Mouse (Mus musculus) forebrain, postnatal 0 days (tissue): Measurements from ENCODE around the gene Adamts2. TPM values are rescaled to one million over a fixed set of nuclear protein-coding genes. Genes with fewer than 3 reads are reported as not detected.

Experiments used
- ATAC-seq: fragments of 200-750 bp; cut with Nextera tagmentation; 2 replicates; pipeline ENCODE4 v1.8.0; 2017; ENCODE audit warnings: mild to moderate bottlenecking, moderate library complexity
- DNase-seq: peaks from one replicate; pipeline ENCODE4 v3.0.0-alpha.2; 2015
- H3K27ac ChIP-seq: fragments of 300-500 bp; sonication (generic); 2 replicates; pipeline ENCODE4 v1.5.1; 2014; ENCODE audit warnings: low read depth, mild to moderate bottlenecking, antibody characterized with exemption, low read length, moderate library complexity, mixed read lengths
- H3K27me3 ChIP-seq: fragments of 300-500 bp; sonication (generic); 2 replicates; pipeline ENCODE4 v1.6.1; 2014; ENCODE audit warnings: mild to moderate bottlenecking, low read length, mixed read lengths; ENCODE audit not compliant: insufficient read depth
- H3K36me3 ChIP-seq: fragments of 300-500 bp; sonication (generic); 2 replicates; pipeline ENCODE4 v1.6.1; 2014; ENCODE audit warnings: mild to moderate bottlenecking, moderate library complexity; ENCODE audit not compliant: insufficient read depth
- H3K4me1 ChIP-seq: fragments of 300-500 bp; sonication (generic); 2 replicates; pipeline ENCODE4 v1.6.1; 2014; ENCODE audit warnings: antibody characterized with exemption; ENCODE audit not compliant: insufficient read depth
- H3K4me2 ChIP-seq: fragments of 300-500 bp; sonication (generic); 2 replicates; pipeline ENCODE4 v1.6.1; 2014; ENCODE audit warnings: low read depth, mild to moderate bottlenecking, moderate library complexity
- H3K4me3 ChIP-seq: fragments of 300-500 bp; sonication (generic); 2 replicates; pipeline ENCODE4 v1.5.1; 2014; ENCODE audit warnings: low read depth, low read length, mixed read lengths
- H3K9ac ChIP-seq: fragments of 300-500 bp; sonication (generic); 2 replicates; pipeline ENCODE4 v1.6.1; 2014; ENCODE audit warnings: mild to moderate bottlenecking
- H3K9me3 ChIP-seq: fragments of 300-500 bp; sonication (generic); 2 replicates; pipeline ENCODE4 v1.6.1; 2016; ENCODE audit warnings: low read length
- CTCF ChIP-seq: sonication (generic); IDR thresholded peaks from 2 replicates; pipeline ENCODE4 v1.5.1; 2016; ENCODE audit warnings: antibody characterized with exemption, control low read depth, low read depth
- WGBS: fragments of 180-500 bp; shearing (Covaris S2); extraction: QIAGEN DNeasy Blood & Tissue Kit; methylation state at CpG from one replicate; pipeline ENCODE4 v1.1.7; 2014; 5-methylcytosine and 5-hydroxymethylcytosine counted together
- polyA plus RNA-seq: library from polyadenylated mRNA; unstranded; fragments of >200 nt; fragmentation: Nextera tagmentation; extraction: Ambion mirVana; gene quantifications from 2 replicates; pipeline ENCODE4 v1.2.1, GENCODE M21; 2015
- total RNA-seq: library from RNA; depleted of rRNA; stranded (reverse); fragments of >200 nt; gene quantifications from 2 replicates; pipeline ENCODE4 v1.2.3, GENCODE M21; 2014

Adamts2 gene
- total and polyA plus RNA-seq, 2 experiments from 2014 or later: 4.4 to 13.1 TPM

DNA sequence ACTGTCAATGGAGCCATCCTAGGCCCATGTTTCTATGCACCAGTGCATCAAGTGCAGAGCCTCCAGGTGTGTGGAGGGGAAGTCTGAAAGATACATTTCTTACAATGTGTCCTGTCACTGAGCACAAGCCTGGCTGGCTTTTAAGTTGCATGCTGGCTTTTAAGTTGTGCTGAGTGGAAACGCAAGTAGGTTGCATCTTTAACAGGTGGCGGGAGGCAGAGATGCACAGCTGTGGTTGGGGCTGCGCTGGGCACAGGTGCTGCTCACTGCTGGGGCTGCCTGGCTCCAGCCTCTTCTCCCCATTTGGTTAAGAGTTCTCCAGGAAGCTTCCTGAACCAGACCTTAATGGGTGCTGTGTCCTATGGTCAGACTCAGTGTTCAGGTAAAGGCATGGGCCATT, 21.9 kb downstream of the Adamts2 start:
- DNase-seq: no peak
- no peak for TF ChIP-seq CTCF
- Histone ChIP-seq H3K4me1 (no peaks in the 10 kb centered on the region), H3K9me3 (no peaks in the 10 kb centered on the region), H3K27ac (no peak overlapping the region), H3K36me3 (no peaks in the 10 kb centered on the region), H3K9ac (no peak overlapping the region), H3K4me3 (no peak overlapping the region), H3K4me2 (no peak overlapping the region), H3K27me3 (no peaks in the 10 kb centered on the region)
- 92% methylated on average over 3 of the region's 3 CpGs for WGBS
- ATAC-seq: no peak

DNA sequence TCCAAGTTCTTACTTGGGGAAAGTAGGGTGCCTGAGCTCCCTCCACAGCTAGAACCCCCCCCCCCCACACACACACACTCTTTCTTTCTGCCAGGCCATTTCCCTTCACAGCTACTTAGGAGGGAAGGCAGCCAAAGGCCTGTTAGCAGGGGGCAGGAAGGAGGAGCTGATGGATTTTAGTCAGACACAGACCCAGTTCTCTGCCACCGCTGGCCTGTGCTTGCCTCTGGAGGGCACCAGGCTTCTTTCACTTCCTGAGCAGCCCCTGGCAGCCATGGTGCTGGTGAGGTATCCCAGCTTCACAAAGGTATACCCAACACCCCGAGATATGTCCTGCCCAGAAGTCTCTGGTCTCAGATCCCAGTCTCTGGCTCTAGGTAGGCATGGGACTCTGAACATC, 22.4 kb downstream of the Adamts2 start:
- H3K27me3 ChIP-seq: no peaks in the 10 kb centered on the region
- H3K4me2 ChIP-seq: no peak overlapping the region
- H3K9me3 ChIP-seq: no peaks in the 10 kb centered on the region
- WGBS: 30% methylated on average over 2 of the region's 2 CpGs
- DNase-seq: peak; percentile 25
- ATAC-seq: peak; percentile 54
- no peaks in the 10 kb centered on the region for H3K36me3 ChIP-seq
- TF ChIP-seq CTCF: peak; percentile 27
- H3K9ac ChIP-seq: no peak overlapping the region
- no peak overlapping the region for H3K27ac ChIP-seq
- H3K4me3 ChIP-seq: no peak overlapping the region
- H3K4me1 ChIP-seq: no peaks in the 10 kb centered on the region

DNA sequence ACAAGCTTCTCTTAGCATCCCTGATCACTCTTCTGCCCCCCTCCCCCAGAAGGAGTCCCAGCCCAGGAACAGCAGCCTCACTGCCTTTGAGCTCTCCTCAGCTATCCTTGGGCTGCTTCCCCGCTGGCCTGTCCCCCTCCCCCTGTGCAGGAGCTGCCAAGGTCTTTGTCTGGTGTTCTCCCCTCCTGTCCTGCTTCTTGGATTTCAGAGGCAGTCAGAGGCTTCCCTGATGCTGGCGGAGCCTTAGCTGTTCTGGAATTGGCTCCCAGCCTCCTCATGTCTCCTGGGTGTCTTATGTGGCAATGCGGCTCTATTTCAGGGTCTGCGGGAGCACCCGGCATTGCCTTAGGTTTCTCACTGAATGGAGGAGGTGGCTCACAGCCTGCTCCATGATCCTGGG, 22.8 kb downstream of the Adamts2 start:
- no peak for TF ChIP-seq CTCF
- DNase-seq (no peak), ATAC-seq (peak; percentile 45; the same call in 1 of the 2 replicates)
- H3K9ac ChIP-seq: no peak overlapping the region
- H3K4me3 ChIP-seq: no peak overlapping the region
- WGBS: 42% methylated on average over 5 of the region's 5 CpGs
- H3K27me3 ChIP-seq: no peaks in the 10 kb centered on the region
- H3K36me3 ChIP-seq: no peaks in the 10 kb centered on the region
- no peaks in the 10 kb centered on the region for H3K4me1 ChIP-seq
- no peak overlapping the region for H3K4me2 ChIP-seq
- H3K27ac ChIP-seq: no peak overlapping the region
- H3K9me3 ChIP-seq: no peaks in the 10 kb centered on the region

DNA sequence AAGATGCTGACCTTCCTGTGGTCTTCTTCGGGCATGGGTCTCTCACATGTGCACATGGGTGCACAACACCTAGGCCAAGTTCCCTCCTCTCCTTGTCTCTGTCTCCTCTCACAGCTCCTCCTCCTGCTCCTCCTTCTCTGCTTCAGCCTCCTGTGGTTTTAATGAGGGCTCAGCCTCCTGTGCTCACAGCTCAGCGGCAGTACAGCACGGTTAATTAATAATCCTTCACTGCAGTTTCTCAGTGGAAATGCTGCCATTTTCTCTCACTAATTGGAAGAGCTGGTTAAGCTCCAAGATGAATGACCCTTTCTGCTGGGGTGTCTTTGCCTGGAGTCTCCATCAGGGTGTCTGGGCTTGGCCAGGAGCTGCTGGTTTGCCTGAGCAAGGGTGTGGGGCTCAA, 27.0 kb downstream of the Adamts2 start:
- no peak for TF ChIP-seq CTCF
- ATAC-seq (no peak), DNase-seq (no peak)
- Histone ChIP-seq H3K27ac (no peak overlapping the region), H3K4me1 (no peaks in the 10 kb centered on the region), H3K4me2 (no peak overlapping the region), H3K27me3 (no peaks in the 10 kb centered on the region), H3K9ac (no peak overlapping the region), H3K36me3 (no peaks in the 10 kb centered on the region), H3K4me3 (no peak overlapping the region), H3K9me3 (no peaks in the 10 kb centered on the region)
- 24% methylated on average over 3 of the region's 3 CpGs for WGBS

DNA sequence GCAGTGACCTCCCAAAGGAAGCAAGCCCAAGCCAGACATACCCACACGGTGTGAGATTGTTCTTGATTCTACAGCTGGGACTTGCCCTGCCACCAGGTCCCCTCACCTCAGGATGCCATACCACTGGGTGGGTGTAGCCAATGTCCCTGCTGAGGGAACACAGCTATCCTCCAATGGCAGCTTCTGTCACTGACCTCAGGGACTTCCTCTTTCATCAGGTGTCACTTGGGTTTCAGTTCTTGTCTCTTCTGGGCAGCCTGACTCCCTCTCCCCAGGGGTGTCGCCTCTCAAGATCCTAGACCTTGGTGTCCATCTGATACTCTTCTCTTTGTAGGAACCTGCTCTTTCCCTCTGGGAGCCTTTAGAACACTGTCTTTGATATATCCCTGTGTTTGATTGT, 28.6 kb downstream of the Adamts2 start:
- Histone ChIP-seq H3K27me3 (no peaks in the 10 kb centered on the region), H3K9ac (no peak overlapping the region), H3K36me3 (no peaks in the 10 kb centered on the region), H3K4me3 (no peak overlapping the region), H3K27ac (no peak overlapping the region), H3K4me2 (no peak overlapping the region), H3K9me3 (no peaks in the 10 kb centered on the region), H3K4me1 (no peaks in the 10 kb centered on the region)
- WGBS: 92% methylated on average over 2 of the region's 2 CpGs
- no peak for ATAC-seq
- TF ChIP-seq CTCF: no peak
- no peak for DNase-seq

DNA sequence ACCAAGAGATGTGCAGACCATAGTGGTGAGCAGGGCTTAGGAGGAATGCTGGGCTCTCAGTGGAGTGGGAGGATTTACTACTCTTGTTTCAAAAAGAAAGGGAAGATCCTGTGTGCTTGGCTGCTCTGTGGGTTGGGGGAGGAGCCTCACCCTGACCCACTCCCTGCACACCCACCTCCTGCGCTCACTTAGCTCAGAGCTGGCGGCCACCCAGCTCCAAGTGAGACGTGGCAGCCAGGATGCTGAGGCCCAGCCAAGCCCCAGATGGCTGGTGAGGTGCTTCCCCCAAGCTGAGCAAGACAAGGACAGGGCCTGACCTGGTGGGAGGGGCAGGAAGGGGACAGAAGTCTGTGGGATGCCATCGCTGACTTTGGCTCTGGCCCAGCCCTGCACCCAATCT, 30.4 kb downstream of the Adamts2 start:
- no peak for TF ChIP-seq CTCF
- H3K4me2 ChIP-seq: no peak overlapping the region
- no peaks in the 10 kb centered on the region for H3K9me3 ChIP-seq
- no peaks in the 10 kb centered on the region for H3K27me3 ChIP-seq
- H3K9ac ChIP-seq: no peak overlapping the region
- no peak overlapping the region for H3K4me3 ChIP-seq
- DNase-seq (peak; percentile 48), ATAC-seq (peak; percentile 64)
- no peaks in the 10 kb centered on the region for H3K36me3 ChIP-seq
- no peaks in the 10 kb centered on the region for H3K4me1 ChIP-seq
- 28% methylated on average over 4 of the region's 4 CpGs for WGBS
- no peak overlapping the region for H3K27ac ChIP-seq

DNA sequence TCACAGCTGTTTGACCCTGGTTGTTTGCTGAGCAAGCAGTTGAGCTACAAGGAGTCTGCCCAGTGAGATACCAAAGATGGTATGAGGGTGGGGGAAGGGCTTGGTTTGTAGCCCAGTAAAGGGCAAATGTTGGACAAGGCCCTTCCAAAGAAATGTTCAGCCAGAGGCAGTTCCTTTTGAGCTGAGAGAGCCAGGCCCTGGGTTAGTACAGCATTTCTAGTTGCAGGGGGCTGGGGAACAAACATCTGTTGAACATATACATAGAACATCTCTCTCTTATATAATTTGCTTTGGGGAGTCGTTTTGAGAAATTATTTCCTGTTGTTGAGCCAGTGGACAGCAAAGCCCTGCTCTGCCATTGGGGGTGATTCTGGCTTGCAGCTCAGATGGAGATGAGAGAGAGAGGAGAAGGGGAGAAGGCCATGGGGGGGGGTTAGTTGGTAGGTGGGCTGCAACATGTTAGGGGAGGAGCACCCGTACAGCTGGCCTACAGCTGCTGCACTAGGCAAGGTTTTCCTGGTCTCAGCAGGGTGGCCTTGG, 33.2 kb downstream of the Adamts2 start:
- Histone ChIP-seq H3K36me3 (no peaks in the 10 kb centered on the region), H3K4me3 (no peak overlapping the region), H3K4me2 (no peak overlapping the region), H3K27me3 (no peaks in the 10 kb centered on the region), H3K27ac (no peak overlapping the region), H3K9me3 (no peaks in the 10 kb centered on the region), H3K9ac (no peak overlapping the region), H3K4me1 (no peaks in the 10 kb centered on the region)
- DNase-seq: no peak
- WGBS: 91% methylated on average over 2 of the region's 2 CpGs
- TF ChIP-seq CTCF: no peak
- no peak for ATAC-seq
